Mouse (Mus musculus) erythroblast, adult 5-6 weeks (primary cell): ENCODE results near the gene Celsr3. TPM values are rescaled to one million over a fixed set of nuclear protein-coding genes. Genes with fewer than 3 reads are reported as not detected.

ENCODE experiments used
- ATAC-seq: replicated peaks from 2 replicates; pipeline ENCODE4 v1.8.0; 2016; ENCODE audit warnings: moderate number of reproducible peaks, mild to moderate bottlenecking, moderate TSS enrichment, inconsistent platforms; ENCODE audit not compliant: poor library complexity, low FRiP score, severe bottlenecking
- total RNA-seq, 2 experiments: library from RNA; stranded (forward) in 1 of 2; stranded (reverse) in 1 of 2; fragments of 150-400 nt in 1 of 2; fragments of 200-764, 138-1000 nt in 1 of 2; gene quantifications; 2 replicates each; pipeline versions ENCODE4 v1.2.3 to v1.2.4; 2015 to 2017; ENCODE audit warnings: low replicate concordance in 2 of 2

The Celsr3 gene
- total RNA-seq, 2 experiments from 2014 or later, result 0.09 to 1.9 TPM

DNA sequence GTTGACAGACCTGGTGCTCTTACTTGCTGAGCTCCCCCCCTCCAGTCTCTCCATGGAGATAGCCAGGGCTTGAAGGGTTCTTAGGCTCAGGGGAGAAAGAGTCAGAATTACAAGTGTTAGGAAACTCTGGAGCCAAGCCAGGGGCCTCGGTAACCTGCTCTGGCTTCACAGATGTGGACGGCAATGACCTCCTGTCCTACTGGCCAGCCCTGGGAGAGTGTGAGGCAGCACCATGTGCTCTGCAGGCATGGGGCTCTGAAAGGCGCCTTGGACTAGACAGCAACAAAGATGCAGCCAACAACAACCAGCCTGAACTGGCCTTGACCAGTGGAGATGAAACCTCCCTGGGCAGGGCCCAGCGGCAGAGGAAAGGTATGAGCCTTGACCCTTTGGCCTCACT lies 21.3 kb downstream of the Celsr3 start:
- no peak for ATAC-seq

DNA sequence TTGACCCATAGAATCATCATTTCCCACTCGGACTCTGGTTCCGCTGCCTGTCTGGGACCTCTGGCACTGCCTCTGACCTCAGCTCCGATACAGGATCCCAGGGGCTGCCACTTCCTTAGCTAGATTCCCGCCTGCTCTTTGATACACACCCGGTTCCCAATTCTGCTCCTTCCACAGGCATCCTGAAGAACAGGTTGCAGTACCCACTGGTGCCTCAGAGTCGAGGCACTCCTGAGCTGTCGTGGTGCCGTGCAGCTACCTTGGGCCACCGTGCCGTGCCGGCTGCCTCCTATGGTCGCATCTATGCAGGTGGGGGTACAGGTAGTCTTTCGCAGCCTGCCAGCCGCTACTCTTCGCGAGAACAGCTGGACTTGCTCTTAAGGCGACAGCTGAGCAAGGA lies 22.3 kb downstream of the Celsr3 start:
- no peak for ATAC-seq

DNA sequence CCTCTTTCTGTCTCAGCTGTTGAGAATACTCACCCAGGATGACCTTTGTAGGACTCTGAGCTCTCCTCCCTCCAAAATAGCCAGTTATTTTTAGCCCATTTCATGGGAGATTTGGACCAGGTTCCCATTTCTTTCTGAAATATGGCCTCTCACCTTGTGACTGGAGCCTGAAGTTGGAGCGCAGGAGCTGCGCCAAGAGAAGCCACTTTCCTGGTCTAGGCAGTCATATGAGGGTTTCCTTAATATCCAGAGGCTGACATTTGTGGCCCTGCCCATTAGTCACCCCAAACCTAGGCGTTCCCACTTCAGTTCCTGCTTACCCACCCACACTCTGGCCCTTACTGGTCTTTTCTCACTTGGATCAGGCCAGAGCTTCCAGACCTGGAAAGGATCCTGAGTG lies 26.9 kb downstream of the Celsr3 start, which contains the start of gene Slc26a6:
TSS of gene Slc26a6 (plus strand) at position 308 of the 400 bp plus-strand sequence.
- ATAC-seq, result no peak

DNA sequence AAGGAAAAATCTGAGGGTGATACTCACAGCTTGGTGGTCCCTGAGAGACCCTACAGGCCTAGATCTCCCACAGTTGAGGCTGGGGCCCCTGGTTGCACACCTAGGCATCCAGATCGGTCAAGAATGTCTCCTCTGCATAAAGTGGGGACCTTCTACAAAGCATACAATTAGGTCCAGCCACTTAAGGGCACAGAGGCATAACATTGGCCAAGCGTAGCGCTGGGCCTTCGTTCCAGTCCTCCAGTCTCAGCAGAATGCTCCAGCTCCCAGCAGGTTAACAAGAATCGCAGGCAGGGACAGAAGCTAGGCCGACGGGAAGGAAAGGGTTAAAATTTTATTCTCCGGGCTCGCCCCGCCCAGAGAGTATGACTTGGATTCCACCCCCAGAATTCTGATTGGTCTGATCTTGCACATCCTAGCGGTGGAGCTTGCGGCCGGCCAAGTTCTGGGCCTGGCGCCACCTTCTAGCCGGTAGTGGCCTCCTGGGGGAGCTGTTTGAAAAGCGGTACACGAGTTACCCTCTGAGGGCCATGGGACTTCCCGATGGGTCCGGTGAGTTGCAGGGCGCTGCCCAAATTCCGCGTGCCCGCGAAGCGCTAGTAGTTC lies 27.6 kb downstream of the Celsr3 start:
- peak; percentile 81 for ATAC-seq

DNA sequence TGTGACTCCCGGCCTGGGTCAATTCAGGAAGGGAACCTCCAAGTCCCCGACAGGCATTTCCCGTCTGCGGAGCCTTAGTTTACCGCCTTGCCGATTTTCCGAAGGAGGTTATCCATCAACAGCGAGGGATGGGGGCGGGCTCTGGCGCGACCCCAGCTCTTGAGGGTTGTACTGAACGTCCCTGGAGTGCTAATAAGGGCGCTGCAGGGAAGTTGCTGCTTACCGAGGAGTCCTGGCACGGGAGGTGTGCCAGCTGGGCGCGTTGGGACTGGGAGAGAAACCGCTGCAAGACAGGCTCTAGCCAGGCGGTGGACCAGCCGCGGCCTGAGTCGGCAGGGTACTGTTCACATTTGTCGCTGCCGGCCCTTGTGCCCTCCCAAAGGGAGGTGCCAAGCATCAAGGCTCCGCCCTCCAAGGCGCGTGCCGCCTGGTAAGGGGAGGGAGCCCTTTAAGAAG lies 28.1 kb downstream of the Celsr3 start:
- peak; percentile 65 for ATAC-seq

DNA sequence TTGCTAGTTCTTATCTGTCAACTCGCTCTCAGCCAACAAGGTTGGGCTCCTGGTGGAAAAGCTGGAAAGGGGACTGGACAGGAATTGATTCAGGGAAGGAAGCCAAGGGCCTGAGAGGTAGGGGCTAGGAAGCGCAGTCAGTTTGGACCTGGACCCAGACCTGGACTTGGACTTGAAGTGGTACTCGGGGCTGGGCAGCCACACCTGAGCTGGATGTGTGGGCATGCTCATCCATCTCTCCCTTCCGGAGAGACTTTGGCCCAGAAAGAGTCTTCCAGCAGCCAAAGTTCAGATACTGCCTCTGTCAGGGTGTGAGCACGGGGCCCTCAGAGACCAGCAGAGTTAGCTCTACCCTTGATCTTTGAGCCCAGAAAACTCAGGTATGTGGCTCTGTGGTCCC lies 29.2 kb downstream of the Celsr3 start:
- ATAC-seq, result no peak

DNA sequence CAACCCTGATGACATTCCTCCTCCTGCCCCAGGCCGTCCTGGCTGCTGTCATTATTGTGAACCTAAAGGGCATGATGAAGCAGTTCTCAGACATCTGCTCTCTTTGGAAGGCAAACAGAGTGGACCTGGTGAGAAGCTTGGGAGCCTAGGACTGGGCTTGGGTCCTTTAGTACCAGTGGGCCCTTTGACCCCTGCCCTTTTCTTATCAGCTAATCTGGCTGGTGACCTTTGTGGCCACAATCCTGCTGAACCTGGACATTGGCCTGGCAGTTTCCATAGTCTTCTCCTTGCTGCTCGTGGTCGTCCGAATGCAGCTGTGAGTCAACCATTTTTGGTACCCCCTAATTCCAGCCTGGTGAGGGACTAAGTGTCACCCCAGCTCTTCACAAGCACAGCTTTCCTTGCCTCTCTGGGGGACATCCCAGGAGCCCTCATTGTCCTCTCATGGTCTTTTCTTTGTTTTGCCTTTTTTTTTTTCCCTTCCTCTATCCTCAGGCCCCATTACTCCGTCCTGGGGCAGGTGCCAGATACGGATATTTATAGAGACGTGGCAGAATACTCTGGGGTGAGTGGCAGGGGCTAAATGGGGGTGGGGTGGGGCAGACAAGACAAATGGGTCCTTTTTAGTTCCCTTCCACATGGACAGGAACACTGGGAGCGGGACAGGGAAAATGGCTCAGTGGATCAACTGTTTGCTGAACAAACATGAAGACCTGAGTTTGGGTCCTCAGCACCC lies 32.8 kb downstream of the Celsr3 start:
- no peak for ATAC-seq

Other genes with a start within 250 kb of the Celsr3 start
- 2.1 and 4.0 TPM in 2 replicates for gene Wdr6, start 247.6 kb upstream of the Celsr3 start, total RNA-seq (2015; ENCODE audit: low replicate concordance)
- 1.5 and 1.7 TPM in 2 replicates for gene Wdr6, start 247.6 kb upstream of the Celsr3 start, total RNA-seq (2017; ENCODE audit: low replicate concordance)
- not detected in 2 replicates for gene P4htm, start 228.7 kb upstream of the Celsr3 start, total RNA-seq (2015; ENCODE audit: low replicate concordance)
- gene P4htm, start 228.7 kb upstream of the Celsr3 start, total RNA-seq (2017; ENCODE audit: low replicate concordance), result 1.8 TPM in 1 of 2 replicates, not detected in the other
- 36.6 and 115 TPM in 2 replicates for gene Arih2, start 176.9 kb upstream of the Celsr3 start, total RNA-seq (2015; ENCODE audit: low replicate concordance)
- 83.3 and 101 TPM in 2 replicates for gene Arih2, start 176.9 kb upstream of the Celsr3 start, total RNA-seq (2017; ENCODE audit: low replicate concordance)
- 4.2 and 6.5 TPM in 2 replicates for gene Slc25a20, start 164.2 kb upstream of the Celsr3 start, total RNA-seq (2015; ENCODE audit: low replicate concordance)
- 2.2 and 4.9 TPM in 2 replicates for gene Slc25a20, start 164.2 kb upstream of the Celsr3 start, total RNA-seq (2017; ENCODE audit: low replicate concordance)
- gene Prkar2a, start 137.0 kb upstream of the Celsr3 start, total RNA-seq (2015; ENCODE audit: low replicate concordance), result 2.9 and 5.9 TPM in 2 replicates
- 1.4 and 3.1 TPM in 2 replicates for gene Prkar2a, start 137.0 kb upstream of the Celsr3 start, total RNA-seq (2017; ENCODE audit: low replicate concordance)
- gene Ip6k2, start 42.5 kb upstream of the Celsr3 start, total RNA-seq (2015; ENCODE audit: low replicate concordance), result 4.2 and 20.9 TPM in 2 replicates
- gene Ip6k2, start 42.5 kb upstream of the Celsr3 start, total RNA-seq (2017; ENCODE audit: low replicate concordance), result 47.5 and 61.2 TPM in 2 replicates
- 2.7 and 4.2 TPM in 2 replicates for gene Nckipsd, start 18.0 kb upstream of the Celsr3 start, total RNA-seq (2015; ENCODE audit: low replicate concordance)
- gene Nckipsd, start 18.0 kb upstream of the Celsr3 start, total RNA-seq (2017; ENCODE audit: low replicate concordance), result 1.8 and 3.7 TPM in 2 replicates
- 0.63 and 23.8 TPM in 2 replicates for gene Slc26a6, start 27.0 kb downstream of the Celsr3 start, total RNA-seq (2015; ENCODE audit: low replicate concordance)
- not detected in 2 replicates for gene Slc26a6, start 27.0 kb downstream of the Celsr3 start, total RNA-seq (2017; ENCODE audit: low replicate concordance)
- gene Tmem89, start 88.3 kb downstream of the Celsr3 start, total RNA-seq (2015; ENCODE audit: low replicate concordance), result not detected in 2 replicates
- gene Tmem89, start 88.3 kb downstream of the Celsr3 start, total RNA-seq (2017; ENCODE audit: low replicate concordance), result not detected in 2 replicates
- gene Uqcrc1, start 110.3 kb downstream of the Celsr3 start, total RNA-seq (2015; ENCODE audit: low replicate concordance), result 24.2 and 31.5 TPM in 2 replicates
- 55.1 and 79.9 TPM in 2 replicates for gene Uqcrc1, start 110.3 kb downstream of the Celsr3 start, total RNA-seq (2017; ENCODE audit: low replicate concordance)
- under 0.01 TPM in 1 of 2 replicates, not detected in the other for gene Col7a1, start 127.3 kb downstream of the Celsr3 start, total RNA-seq (2015; ENCODE audit: low replicate concordance)
- 0.17 and 1.4 TPM in 2 replicates for gene Col7a1, start 127.3 kb downstream of the Celsr3 start, total RNA-seq (2017; ENCODE audit: low replicate concordance)
- not detected in 2 replicates for gene Ucn2, start 159.7 kb downstream of the Celsr3 start, total RNA-seq (2015; ENCODE audit: low replicate concordance)
- not detected in 2 replicates for gene Ucn2, start 159.7 kb downstream of the Celsr3 start, total RNA-seq (2017; ENCODE audit: low replicate concordance)
- gene Pfkfb4, start 165.5 kb downstream of the Celsr3 start, total RNA-seq (2015; ENCODE audit: low replicate concordance), result 3.1 and 13.3 TPM in 2 replicates
- 7.9 and 12.3 TPM in 2 replicates for gene Pfkfb4, start 165.5 kb downstream of the Celsr3 start, total RNA-seq (2017; ENCODE audit: low replicate concordance)
- gene Shisa5, start 212.2 kb downstream of the Celsr3 start, total RNA-seq (2015; ENCODE audit: low replicate concordance), result 14.6 and 20.3 TPM in 2 replicates
- gene Shisa5, start 212.2 kb downstream of the Celsr3 start, total RNA-seq (2017; ENCODE audit: low replicate concordance), result 13.9 and 51.4 TPM in 2 replicates
- gene Trex1, start 233.4 kb downstream of the Celsr3 start, total RNA-seq (2015; ENCODE audit: low replicate concordance), result 7.3 and 19.6 TPM in 2 replicates
- gene Trex1, start 233.4 kb downstream of the Celsr3 start, total RNA-seq (2017; ENCODE audit: low replicate concordance), result 1.7 and 4.2 TPM in 2 replicates
- 4.2 TPM in 1 of 2 replicates, not detected in the other for gene Atrip, start 247.8 kb downstream of the Celsr3 start, total RNA-seq (2015; ENCODE audit: low replicate concordance)
- gene Atrip, start 247.8 kb downstream of the Celsr3 start, total RNA-seq (2017; ENCODE audit: low replicate concordance), result 4.8 and 10.6 TPM in 2 replicates